Mouse (Mus musculus) spleen, adult 12 weeks (tissue): ENCODE measurements around the gene Nr2f1.

ENCODE experiments used
- DNase-seq: peaks from one replicate; pipeline ENCODE4 v3.0.0; 2022; ENCODE audit warnings: low spot score

The Nr2f1 gene

DNA sequence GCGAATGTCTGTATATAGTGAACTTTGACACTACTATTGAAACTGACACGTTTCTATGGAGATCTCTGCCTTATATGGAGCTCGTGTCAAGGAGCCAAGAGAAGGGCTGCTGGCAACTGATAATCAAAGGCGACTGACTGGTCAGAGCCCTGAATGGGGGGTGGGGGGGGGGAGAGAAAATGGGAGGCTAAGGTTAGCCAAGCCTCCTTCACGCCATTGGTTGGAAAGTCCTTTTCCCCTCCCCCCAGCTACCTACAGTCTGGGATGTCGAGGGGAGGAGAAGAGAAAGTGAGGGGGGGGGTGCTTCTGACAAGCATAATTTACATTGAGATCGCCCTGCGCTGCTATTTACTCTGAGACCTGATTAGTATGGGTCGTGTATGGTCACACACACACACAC lies 850 bp upstream of the Nr2f1 start:
- no peak for DNase-seq

DNA sequence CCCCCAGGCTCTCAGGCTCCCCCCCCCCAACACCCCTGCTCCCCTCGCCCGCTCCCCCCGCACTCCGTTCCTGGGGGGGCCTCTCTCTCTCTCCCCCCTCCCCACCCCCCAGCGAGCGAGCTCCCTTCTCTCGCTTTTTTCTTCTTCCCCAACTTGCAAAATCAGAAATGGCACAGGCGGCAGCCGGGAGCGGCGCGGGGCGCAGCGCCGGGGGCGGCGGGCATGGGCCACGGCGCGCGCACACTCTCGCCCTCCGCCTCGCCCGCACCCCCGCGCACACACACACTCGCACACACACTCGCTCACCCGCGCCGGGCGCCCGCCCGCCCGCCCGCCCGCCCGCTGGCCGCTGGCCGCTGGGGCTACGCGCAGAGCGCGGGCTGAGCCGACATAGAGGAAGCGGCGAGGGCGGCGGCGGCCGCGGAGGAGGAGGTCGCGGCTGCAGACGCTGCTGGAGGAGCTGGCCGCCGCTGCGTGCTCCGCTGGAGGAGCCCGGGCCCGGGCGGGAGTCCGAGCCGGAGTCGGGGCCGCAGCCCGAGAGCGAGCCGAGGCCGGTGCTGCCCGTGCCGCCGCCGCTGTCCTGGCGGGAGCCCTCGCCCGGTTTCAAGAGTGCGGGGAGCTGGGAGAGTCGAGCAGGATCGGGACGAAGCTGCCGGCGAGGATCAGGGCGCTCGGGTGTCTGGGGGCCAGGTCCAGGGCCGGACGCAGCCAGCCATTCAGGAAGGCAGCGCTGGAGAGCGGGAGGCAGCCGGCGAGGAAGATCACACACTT lies 501 bp downstream of the Nr2f1 start:
- no peak for DNase-seq

DNA sequence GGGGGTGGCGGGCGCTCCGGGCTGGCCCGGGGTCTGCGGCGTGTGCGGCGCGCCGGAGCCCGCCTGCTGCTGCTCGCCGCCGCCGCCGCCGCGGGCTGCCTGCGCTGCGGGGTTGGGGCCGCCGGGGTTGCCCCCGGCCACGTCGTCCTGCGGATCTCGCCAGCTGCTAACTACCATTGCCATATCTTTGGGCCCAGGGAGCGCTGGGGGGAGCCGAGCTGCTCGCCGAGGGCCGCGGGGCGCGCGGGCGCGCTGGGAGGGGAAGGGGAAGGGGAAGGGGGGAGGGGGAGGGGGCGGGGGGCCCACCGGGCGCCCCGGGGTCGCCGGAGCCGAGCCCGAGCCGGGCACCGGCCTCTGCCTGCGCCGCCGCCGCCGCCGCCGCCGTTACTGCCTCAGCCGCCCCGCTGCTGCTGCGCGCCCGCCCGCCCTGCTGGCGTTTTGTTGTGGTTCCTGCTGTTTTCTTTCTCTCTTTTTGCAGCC lies 1.1 kb downstream of the Nr2f1 start:
- DNase-seq, result no peak

DNA sequence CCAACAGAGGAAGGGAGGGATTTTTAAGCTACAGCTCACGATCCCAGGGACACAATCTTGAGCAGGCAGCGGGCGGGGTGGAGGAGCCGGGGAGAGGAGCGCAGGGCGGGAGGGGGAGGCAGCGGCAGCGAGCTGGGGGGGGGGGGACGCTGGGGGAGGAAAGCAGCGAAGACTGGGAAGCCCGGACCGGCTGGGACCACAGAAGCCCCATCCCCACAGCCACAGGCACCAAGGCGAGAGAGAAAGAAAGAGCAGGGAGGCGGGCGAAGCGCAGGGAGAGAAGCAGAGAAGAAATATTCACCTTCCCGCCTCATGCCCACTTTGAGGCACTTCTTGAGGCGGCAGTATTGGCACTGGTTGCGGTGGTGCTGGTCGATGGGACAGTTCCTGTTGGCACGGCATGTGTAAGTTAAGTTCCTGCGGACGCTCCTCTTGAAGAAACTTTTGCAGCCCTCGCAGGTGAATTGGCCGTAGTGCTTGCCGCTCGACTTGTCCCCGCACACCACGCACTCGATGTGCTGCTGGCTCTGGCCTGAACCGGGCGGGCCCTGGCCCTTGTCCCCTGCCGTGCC lies 1.7 kb downstream of the Nr2f1 start:
- no peak for DNase-seq

DNA sequence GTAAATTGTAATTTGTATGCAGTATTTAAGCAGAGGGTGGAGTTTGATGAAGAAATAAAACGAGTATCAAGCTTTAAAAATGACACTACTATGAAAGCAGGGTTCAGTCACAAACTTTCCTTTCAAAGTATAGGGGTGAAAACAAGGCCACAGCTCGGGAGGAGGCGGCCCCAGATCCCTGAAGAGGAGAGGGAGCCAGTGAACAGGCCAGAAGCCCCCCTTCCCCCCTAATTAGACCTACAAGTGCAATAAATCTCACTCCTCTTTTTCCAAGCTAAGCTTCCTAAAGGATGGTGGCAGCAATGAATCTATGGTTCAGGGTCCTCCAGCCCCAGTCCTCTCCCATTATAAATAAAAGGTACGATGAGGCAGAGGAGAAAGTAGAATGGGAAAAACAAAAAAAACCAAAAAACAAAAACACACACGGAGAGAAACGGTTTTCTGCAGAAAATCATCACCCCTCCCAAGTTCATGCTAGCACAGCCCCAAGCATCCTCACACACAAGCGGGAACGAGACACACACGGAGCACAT lies 2.2 kb downstream of the Nr2f1 start:
- no peak for DNase-seq

DNA sequence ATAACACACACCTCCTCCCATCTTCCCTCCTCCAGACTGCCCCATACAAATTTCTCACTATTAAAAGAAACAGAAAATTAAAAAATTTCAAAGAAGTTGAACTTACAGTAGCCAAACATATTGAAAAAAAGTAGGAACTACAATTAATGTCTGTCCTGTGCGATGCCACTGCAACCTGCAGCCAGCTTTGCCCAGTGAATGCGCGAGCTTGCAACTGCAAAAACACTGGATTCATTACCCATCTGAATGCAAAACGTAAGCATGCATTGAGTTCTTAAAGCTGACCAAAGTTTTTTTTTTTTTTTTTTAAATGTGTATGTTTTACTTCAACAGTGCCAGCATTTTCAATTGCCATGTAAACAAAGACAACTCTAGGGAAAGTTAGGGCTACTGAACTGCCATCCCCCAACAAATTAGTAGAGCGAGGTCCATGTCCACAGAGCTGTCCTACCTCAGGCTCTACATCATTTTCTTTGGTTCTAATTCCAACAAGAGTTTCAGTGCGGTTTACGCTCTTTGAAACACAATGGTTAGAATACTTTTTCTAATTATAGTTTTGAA lies 3.2 kb downstream of the Nr2f1 start:
- DNase-seq, result no peak

DNA sequence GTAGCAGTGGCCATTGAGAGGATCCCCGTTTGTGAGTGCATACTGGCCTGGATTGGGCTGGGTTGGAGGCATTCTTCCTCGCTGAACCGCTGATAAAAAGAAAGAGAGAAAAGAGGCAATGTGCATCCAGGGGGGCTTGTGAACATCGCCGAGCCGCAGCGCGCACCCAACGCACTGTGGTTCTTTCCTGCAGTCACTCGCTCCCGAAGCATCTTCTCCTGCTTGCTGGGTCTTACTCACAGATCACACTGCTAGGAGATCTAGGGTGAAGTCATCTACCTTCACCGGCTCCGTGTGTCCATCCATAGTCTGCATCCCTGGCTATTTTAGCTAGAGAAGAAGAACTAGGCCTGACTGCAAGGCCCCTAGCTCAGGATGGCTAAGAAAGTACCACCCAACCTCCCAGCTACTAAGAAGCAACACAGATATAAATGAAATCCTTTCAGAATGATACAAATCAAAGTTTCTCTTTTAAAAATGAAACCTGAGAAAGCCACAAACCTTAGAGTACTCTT lies 3.9 kb downstream of the Nr2f1 start:
- DNase-seq, result no peak

DNA sequence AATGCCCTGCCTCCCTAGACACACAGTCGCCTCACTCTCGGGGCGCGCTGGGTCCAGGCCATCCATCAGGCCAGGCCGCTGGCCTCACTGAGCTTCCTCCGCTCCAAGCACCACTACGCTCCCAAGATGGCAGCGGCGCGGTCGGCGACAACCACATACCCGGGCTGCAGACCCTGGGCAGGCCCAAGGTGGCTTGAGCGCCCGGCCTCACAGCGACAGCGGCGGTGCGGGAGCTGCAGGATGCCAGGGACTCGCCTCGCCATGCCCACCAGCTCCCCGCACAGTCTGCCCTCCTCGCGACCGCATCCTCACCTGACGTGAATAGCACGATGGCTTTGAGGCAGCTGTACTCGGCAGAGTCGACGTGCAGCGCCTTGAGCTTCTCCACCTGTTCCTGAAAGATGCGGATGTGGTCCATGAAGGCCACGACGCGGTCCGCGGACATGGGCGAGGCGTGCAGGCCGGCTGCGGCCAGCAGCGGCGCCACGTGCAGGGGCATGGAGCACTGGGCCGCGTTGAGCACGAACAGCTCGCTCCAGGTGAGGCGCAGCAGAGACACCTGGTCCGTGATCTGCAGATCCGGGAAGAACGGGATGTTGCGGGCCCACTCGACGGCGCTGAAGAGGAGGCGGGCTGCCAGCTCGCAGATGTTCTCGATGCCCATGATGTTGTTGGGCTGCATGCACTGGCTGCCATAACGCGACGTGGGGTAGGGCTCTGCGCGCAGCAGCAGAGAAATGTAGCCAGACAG lies 4.5 kb downstream of the Nr2f1 start:
- no peak for DNase-seq

DNA sequence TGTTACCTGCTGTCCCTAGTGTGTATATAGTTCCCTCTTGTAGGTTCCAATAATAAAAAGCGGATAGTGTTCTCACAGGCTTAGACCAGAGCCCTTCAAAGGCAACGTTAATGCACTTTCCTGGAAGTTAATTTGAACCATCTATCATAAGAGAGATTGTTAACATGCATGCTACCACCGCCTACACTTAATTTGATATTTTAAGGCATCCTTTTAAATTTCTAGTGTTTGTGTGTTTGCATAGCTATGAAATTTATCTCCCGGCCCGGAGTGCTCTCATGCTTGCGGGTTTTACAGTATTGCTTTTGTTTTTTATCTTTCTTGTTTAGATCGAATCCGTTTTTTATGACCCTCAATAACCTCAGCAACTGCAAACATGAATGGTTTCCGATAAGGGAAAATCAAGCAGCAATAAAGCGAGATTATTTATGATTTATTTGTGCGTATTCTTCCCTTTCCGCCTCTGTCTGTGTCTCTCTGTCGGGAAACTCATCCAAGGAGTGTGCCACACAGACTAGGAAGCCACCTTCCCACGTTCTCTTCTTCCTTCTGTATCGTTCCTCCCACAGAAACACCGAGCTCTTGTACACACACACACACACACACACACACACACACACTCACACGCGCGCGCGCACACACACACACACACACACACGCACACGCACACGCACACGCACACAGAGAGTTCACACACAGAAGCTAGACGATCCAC lies 5.3 kb downstream of the Nr2f1 start:
- no peak for DNase-seq

DNA sequence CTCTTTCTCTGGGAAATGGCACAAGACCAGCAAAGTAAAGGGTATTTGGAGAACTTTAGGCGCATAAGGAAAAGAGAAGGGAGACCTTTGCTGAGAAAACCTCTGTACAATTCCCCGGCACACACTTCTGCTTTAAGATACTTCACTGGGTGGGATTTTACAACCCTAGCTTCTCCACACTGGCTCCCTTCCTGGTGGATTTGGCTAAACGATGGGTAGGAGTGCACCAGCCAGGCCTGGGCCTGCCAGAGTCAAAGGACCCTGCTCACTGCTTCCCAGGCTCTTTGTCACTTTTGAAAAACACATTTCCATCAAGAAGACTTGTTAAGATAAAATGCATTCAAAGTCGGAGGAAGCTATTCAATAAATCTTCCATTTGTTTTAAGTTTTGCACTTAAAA lies 6.3 kb downstream of the Nr2f1 start:
- DNase-seq, result no peak

DNA sequence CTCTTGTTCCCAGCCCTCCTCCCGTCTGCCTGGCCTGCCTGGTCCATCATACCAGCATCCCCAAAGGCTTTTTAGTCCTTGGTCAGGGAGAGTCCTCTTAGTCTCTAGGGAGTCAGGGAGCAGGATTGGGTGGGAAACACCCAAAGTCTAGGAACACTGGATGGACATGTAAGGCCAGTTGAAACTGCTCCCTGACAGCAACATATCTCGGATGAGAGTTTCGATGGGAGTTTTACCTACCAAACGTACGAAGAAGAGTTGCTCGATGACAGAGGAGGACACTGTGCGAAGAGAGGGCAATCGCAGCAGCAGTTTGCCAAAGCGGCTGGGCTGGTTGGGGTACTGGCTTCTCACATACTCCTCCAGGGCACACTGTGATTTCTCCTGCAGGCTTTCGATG lies 10.0 kb downstream of the Nr2f1 start:
- no peak for DNase-seq

DNA sequence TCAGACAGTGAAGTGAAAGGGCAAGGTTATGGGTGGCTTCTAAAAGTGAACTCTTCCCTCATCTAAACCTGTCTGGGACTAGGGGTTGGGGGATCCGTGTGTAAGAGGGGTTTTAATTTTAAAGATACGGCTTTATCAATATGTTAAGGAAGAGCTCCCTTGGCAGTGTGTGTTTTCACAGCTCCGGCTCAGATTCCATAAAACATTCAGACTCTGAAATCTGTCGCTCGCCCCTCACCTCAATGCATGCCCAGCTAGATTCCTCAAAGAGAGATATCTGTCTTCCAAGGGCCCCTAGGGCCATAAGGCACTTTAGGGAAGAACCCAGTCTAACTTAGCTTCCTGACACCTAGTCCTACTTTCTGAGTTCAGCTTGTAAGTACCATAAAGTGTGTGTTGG lies 11.7 kb downstream of the Nr2f1 start:
- no peak for DNase-seq

DNA sequence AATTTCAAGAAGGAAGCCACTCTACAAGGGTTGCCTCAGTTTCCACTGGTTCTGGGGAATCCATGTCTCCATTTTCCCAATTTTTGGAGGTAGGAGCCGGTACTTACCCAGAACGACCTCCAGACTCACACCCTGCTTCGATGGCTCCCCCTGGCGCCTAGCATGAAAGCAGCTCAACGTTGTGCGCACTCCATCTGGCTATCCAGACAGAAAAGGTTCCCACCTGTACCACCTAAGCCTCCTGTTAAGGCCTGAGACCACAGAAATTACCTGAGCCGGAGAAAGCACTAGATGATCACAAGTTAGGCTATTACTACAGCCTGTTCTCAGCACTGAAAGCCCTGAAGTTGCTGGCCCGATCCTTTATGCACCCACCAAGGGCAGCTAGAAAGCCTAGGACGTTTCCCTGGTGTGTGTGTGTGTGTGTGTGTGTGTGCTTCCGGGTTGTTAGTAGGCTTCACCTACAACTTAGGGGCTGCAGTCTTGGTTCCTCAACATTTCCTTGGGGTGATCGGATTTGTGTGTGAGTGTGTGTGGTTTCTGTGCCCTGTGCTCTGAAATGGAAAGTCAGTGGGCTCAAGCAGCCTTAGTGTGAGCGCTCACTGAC lies 13.1 kb downstream of the Nr2f1 start:
- DNase-seq, result no peak

DNA sequence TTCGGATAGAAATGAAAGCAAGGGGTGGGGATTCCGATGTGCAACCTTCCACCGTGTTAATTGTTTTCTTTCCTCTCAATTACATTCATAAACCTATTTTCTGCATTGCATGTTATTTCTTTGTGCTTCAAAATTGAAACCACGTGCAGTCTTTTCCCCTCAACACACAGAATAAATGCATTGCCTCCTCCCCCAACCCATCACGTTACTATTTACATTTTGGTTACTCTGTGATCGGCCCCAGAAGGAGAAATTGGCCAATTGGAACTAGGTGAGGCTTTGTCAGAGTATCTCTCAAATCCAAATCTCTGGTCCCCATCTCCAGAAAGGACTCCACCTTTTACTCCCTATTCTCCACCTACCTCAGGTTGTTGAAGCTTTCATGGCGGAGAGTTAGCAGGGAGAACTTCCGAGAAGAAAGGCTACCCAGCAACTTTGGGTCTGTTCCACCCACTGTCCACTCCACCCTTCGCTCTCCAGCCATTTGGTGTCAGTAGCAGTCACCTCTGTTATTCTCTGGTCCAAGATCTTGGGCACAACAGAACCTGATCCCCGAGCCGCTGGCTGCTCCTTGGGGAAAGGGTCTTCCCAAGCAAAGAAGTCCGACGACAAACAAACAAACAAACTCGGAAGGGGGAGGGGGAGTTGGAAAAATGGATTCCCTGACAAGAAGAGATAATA lies 14.6 kb downstream of the Nr2f1 start:
- no peak for DNase-seq

DNA sequence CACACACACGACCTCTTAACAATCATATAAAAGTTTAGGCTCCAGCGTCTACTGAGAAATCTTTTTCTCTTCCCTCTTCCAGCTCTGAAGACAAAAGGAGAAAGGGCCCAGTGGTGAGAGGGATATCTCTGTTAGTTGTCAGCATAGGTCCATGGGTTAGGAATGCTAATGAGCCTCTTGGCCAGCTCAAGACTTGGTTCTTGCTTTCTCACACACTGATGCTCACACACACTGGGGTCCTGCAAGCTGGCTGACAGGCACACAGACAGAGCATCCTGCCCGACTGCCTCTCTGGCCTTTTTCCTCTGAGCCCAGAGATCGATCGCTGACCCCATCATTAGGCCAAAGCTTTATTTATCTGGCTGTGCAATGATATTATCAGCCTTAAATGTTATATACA lies 15.6 kb downstream of the Nr2f1 start:
- DNase-seq, result no peak

DNA sequence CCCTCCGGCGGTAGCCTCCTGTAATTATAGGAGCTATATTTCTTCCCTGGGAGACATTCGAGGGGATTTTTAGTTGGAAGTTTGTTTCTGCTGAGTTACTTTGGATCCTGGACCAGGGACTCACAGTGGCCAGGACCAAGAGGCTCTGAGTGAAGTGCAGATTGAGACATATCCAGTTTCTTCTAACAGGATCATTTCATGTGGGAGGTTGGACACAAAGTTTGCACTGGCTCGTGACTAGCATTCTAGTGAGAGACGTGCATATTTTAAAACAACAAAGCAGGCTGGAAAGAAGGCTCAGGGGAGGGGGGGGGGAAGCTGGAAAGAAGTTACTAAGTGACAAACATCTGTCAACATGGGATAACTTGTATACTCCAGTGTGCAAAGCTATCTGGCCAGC lies 16.6 kb downstream of the Nr2f1 start:
- no peak for DNase-seq

DNA sequence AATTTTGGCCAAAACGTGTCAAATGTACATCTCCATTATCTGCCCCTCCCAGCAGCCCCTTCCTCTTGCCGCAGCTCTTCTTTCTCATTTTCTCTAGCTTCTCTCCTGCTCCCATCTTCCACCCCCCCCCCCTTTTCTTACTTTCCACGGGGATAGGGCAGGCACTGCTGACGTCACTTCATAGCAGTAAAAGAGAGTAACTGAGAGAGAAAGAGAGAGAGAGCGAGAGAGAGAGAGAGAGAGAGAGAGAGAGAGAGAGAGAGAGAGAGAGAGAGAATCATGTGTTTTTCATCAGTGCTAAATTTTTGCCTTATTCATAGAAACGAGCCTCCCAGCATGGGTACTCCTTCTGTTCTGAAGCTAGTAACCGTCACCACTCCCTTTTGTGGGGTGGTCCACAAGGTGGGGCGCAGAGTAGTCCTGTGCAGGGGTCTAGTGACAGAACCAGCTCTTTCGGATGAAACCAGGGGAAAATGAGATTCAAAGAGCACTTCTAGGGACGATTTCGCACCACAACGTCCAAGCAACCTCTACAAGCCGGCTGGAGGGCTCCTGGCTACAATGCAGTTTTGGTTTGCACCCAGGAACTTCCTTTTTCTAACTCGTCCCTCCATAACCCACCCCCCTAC lies 17.5 kb downstream of the Nr2f1 start:
- DNase-seq, result no peak

DNA sequence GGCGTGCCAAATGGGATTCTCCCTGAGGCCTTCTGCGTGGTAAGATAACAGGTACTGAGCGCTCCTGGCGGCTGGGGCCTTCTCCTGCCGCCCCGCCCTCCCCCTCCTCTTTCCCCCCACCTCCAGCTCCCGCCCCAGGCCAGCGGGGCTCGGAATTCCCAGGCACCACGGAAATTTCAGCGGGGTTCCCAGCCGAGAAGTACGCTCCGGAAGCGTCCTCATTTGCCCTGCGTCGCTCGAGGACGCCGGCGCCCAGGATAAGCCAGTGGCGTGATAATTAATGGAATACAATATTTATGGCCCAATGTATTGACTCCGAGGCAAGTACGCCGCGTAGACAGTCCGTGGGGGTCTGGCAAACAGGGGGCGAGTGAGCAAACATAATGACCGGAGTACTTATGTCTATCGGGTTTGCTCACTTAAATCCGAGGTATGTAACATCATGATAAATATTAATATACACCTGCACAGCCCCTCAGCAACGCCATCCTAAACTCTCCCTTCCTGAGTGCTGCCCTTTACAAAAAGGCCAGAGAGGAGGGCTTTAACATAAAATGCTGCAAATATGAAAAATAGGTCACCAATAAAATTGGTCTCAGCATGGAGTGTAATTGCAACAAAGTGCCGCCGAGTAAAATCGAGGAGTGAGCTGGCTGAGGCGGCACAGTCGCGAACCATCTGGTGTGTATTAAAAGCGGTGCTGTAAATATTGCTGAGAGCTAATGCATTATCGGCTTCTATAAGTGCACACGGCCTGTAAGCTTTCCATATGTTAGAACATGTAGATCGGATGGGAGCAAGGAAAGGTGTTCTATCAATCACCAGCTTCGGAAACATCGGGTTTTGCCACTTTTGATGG lies 18.3 kb downstream of the Nr2f1 start:
- no peak for DNase-seq

DNA sequence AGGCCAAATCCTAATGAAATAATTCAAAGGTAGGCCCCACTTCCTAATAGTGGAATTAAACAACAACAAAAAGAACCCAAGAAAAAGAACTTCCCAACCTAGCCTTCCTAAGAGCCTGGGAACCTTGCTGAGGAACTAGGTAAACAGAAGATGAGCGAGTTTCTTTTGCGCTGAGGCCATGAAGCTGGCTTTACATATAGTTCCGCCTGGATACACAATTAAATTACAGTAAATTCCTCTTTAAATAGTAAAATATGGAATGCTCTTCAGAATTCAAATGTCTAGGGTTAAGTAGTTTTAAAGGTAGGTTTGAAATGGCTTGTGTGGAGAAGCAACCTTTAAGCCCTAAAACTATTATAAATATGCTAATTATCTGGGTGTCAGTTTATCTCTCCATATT lies 19.3 kb downstream of the Nr2f1 start:
- no peak for DNase-seq
